Mouse (Mus musculus) lung, embryonic 14.5 days (tissue): ENCODE data around the gene Ltb. TPM values are rescaled to one million over a fixed set of nuclear protein-coding genes. Genes with fewer than 3 reads are reported as not detected.
A peak's percentile ranks its signal among the peaks of the same experiment; 100 is the strongest.

Experiments used
- ATAC-seq: fragments of 200-750 bp; cut with Nextera tagmentation; 2 replicates; pipeline ENCODE4 v1.8.0; 2017; ENCODE audit warnings: mild to moderate bottlenecking, moderate TSS enrichment, moderate library complexity; ENCODE audit not compliant: insufficient read depth
- DNase-seq: peaks from one replicate; pipeline ENCODE4 v3.0.0-alpha.2; 2015
- H3K27ac ChIP-seq: fragments of 300-500 bp; sonication (generic); 2 replicates; pipeline ENCODE4 v1.5.1; 2014; ENCODE audit warnings: low read depth, mild to moderate bottlenecking, moderate library complexity
- H3K27me3 ChIP-seq: fragments of 300-500 bp; sonication (generic); 2 replicates; pipeline ENCODE4 v1.6.1; 2014; ENCODE audit warnings: low read length, control low read depth; ENCODE audit not compliant: insufficient read depth
- H3K36me3 ChIP-seq: fragments of 300-500 bp; sonication (generic); 2 replicates; pipeline ENCODE4 v1.6.1; 2014; ENCODE audit warnings: control low read depth; ENCODE audit not compliant: insufficient read depth
- H3K4me1 ChIP-seq: fragments of 300-500 bp; sonication (generic); 2 replicates; pipeline ENCODE4 v1.6.1; 2014; ENCODE audit warnings: antibody characterized with exemption, control low read depth; ENCODE audit not compliant: insufficient read depth
- H3K4me2 ChIP-seq: fragments of 300-500 bp; sonication (generic); 2 replicates; pipeline ENCODE4 v1.6.1; 2014; ENCODE audit warnings: mild to moderate bottlenecking
- H3K4me3 ChIP-seq: fragments of 300-500 bp; sonication (generic); 2 replicates; pipeline ENCODE4 v1.5.1; 2014; ENCODE audit warnings: low read depth, low read length
- H3K9ac ChIP-seq: fragments of 300-500 bp; sonication (generic); 2 replicates; pipeline ENCODE4 v1.6.1; 2014
- H3K9me3 ChIP-seq: fragments of 300-500 bp; sonication (generic); 2 replicates; pipeline ENCODE4 v1.6.1; 2016; ENCODE audit warnings: low read depth, low read length, control low read depth
- CTCF ChIP-seq: IDR thresholded peaks from 2 replicates; pipeline ENCODE4 v1.5.1; 2016; ENCODE audit warnings: antibody characterized with exemption, low read depth
- WGBS: fragments of 180-500 bp; shearing (Covaris S2); extraction: QIAGEN DNeasy Blood & Tissue Kit; methylation state at CpG from one replicate; pipeline ENCODE4 v1.1.7; 2014; 5-methylcytosine and 5-hydroxymethylcytosine counted together
- polyA plus RNA-seq: library from polyadenylated mRNA; unstranded; fragments of >200 nt; fragmentation: Nextera tagmentation; extraction: Ambion mirVana; gene quantifications from 2 replicates; pipeline ENCODE4 v1.2.1, GENCODE M21; 2014

Ltb gene
- polyA plus RNA-seq, 1 experiment from 2014 or later, result not detected

GRCm38 (mm10) chr17:35187345-35187744 lies 6.9 kb upstream of the Ltb start:
- Histone ChIP-seq H3K9me3 (no peaks in the 10 kb centered on the region), H3K27me3 (no peaks in the 10 kb centered on the region), H3K36me3 (no peaks in the 10 kb centered on the region), H3K4me1 (peaks cover 3% of the 10 kb centered on the region; the same call in 1 of the 2 replicates), H3K4me2 (no peak overlapping the region), H3K9ac (no peak overlapping the region), H3K27ac (no peak overlapping the region), H3K4me3 (no peak overlapping the region)
- WGBS, result 53% methylated on average over 4 of the region's 4 CpGs
- no peak for ATAC-seq
- no peak for DNase-seq
- no peak for TF ChIP-seq CTCF

- H3K9me3 ChIP-seq, result no peaks in the 10 kb centered on the region
- no peak for TF ChIP-seq CTCF
- no peak within 1 kb of the TSS for H3K27ac ChIP-seq
- DNase-seq (no peak), ATAC-seq (no peak)
- H3K4me3 ChIP-seq, result no peak within 1 kb of the TSS
- 67% methylated on average over 7 of the region's 7 CpGs for WGBS
- no peak within 1 kb of the TSS for H3K4me2 ChIP-seq
- no peak within 1 kb of the TSS for H3K9ac ChIP-seq
- no peaks in the 10 kb centered on the region for H3K27me3 ChIP-seq
- no peaks in the 10 kb centered on the region for H3K36me3 ChIP-seq
- H3K4me1 ChIP-seq, result peaks cover 3% of the 10 kb centered on the region; the same call in 1 of the 2 replicates
These were observed 6.2 kb upstream of the Ltb start, which contains the start of gene Lst1 for GRCm38 (mm10) chr17:35187959-35188610. Lst1 (minus strand) TSS chr17:35188439.

GRCm38 (mm10) chr17:35189186-35189585 lies 5.1 kb upstream of the Ltb start:
- ATAC-seq (no peak), DNase-seq (no peak)
- Histone ChIP-seq H3K4me2 (no peak overlapping the region), H3K36me3 (no peaks in the 10 kb centered on the region), H3K27ac (no peak overlapping the region), H3K4me1 (peaks cover 3% of the 10 kb centered on the region; the same call in 1 of the 2 replicates), H3K9me3 (no peaks in the 10 kb centered on the region), H3K27me3 (no peaks in the 10 kb centered on the region), H3K9ac (no peak overlapping the region), H3K4me3 (no peak overlapping the region)
- TF ChIP-seq CTCF, result no peak
- WGBS, result 46% methylated on average over 1 of the region's 1 CpGs

GRCm38 (mm10) chr17:35190096-35190495 lies 4.1 kb upstream of the Ltb start:
- DNase-seq, result no peak
- H3K9me3 ChIP-seq, result no peaks in the 10 kb centered on the region
- TF ChIP-seq CTCF, result no peak

GRCm38 (mm10) chr17:35191723-35192122 lies 2.5 kb upstream of the Ltb start:
- Histone ChIP-seq H3K27ac (no peak overlapping the region), H3K4me3 (no peak overlapping the region), H3K4me1 (no peaks in the 10 kb centered on the region; the same call in none of the 2 replicates), H3K9ac (no peak overlapping the region), H3K27me3 (peaks cover 24% of the 10 kb centered on the region), H3K4me2 (no peak overlapping the region), H3K9me3 (no peaks in the 10 kb centered on the region), H3K36me3 (no peaks in the 10 kb centered on the region)
- WGBS, result 50% methylated on average over 2 of the region's 2 CpGs
- DNase-seq, result no peak
- peak; percentile 23; the same call in 1 of the 2 replicates for TF ChIP-seq CTCF
- ATAC-seq, result no peak

More at GRCm38 (mm10) chr17:35190096-35190495, 4.1 kb upstream of the Ltb start:
- Histone ChIP-seq H3K27ac (no peak overlapping the region), H3K4me2 (no peak overlapping the region), H3K4me1 (peaks cover 3% of the 10 kb centered on the region; the same call in 1 of the 2 replicates), H3K27me3 (peaks cover 8% of the 10 kb centered on the region), H3K9ac (no peak overlapping the region), H3K4me3 (no peak overlapping the region), H3K36me3 (no peaks in the 10 kb centered on the region)
- ATAC-seq, result no peak
- 62% methylated on average over 4 of the region's 4 CpGs for WGBS

- ATAC-seq, result no peak
- WGBS, result 82% methylated on average over 5 of the region's 5 CpGs
- H3K4me3 ChIP-seq, result no peak overlapping the region
These were observed 1.3 kb upstream of the Ltb start for GRCm38 (mm10) chr17:35192924-35193323.

GRCm38 (mm10) chr17:35194844-35195630 lies 798 bp downstream of the Ltb start:
- H3K9ac ChIP-seq, result peak overlapping the region; percentile 7
- no peaks in the 10 kb centered on the region for H3K9me3 ChIP-seq
- peak overlapping the region; percentile 77 for H3K4me2 ChIP-seq
- DNase-seq, result no peak
- H3K27ac ChIP-seq, result no peak overlapping the region
- H3K4me1 ChIP-seq, result no peaks in the 10 kb centered on the region; the same call in none of the 2 replicates
- 32% methylated on average over 19 of the region's 19 CpGs for WGBS
- H3K27me3 ChIP-seq, result peaks cover 33% of the 10 kb centered on the region
- 0 out of 2 replicates have a peak, but pooled peaks have one; percentile 16 for ATAC-seq
- no peaks in the 10 kb centered on the region for H3K36me3 ChIP-seq
- H3K4me3 ChIP-seq, result peak overlapping the region; percentile 41
- no peak for TF ChIP-seq CTCF

More at GRCm38 (mm10) chr17:35192924-35193323, 1.3 kb upstream of the Ltb start:
- Histone ChIP-seq H3K4me1 (no peaks in the 10 kb centered on the region; the same call in none of the 2 replicates), H3K36me3 (no peaks in the 10 kb centered on the region), H3K9me3 (no peaks in the 10 kb centered on the region), H3K9ac (no peak overlapping the region), H3K4me2 (no peak overlapping the region), H3K27ac (no peak overlapping the region), H3K27me3 (peaks cover 30% of the 10 kb centered on the region)
- TF ChIP-seq CTCF, result no peak
- no peak for DNase-seq
